Mouse (Mus musculus) subcutaneous adipose tissue, adult 2 months (tissue): ENCODE data around the gene Aloxe3. TPM values are rescaled to one million over a fixed set of nuclear protein-coding genes. Genes with fewer than 3 reads are reported as not detected.

Experiments
- polyA plus RNA-seq: library from polyadenylated mRNA; depleted of rRNA; stranded (reverse); fragments of >200 nt; gene quantifications from 2 replicates; pipeline ENCODE4 v1.2.3, GENCODE M21; 2012; ENCODE audit warnings: low replicate concordance; rRNA removed

Aloxe3 gene
- 0.44 and 1.8 TPM in 2 replicates for polyA plus RNA-seq

GRCm38 (mm10) chr11:69125852-69125918 lies at the start of gene Aloxe3:
Gene Aloxe3 (plus strand): TSS chr11:69125896.

DNA sequence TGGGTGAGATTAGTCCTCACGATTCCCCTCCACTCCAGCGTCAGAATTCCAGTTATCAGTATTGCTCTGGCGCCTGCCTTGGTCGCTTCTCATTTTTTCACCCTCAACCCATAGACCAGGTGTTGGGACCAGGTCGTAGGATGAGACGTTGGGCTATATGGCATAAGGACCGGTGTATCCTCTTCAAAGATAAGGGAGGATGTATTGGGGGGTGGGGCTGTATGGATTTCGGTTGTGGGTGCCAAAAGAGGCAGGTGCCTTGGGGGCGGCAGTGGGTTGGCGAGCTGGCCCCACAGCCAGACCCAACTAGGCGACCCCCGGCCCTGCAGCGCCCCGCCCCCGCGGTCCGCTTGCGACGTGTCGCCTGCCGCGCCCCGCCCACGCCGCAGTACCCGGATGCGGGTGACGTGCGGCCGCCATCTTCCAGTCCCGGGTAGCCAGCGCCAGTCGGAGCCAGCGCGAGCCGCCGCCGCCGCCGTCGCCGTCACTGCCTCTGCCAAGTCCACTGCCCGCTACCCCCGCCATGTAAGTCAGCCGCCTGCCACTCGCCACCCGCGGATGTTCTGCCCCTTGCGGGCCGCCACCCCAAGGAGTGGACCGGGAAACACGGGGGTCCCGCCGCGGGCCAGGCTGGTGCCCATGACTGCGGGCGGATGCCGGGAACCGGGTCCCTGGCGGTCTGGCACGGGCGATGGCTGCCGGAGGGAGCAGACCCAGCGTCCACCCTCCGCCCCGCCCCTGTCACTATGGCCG lies 37.4 kb upstream of the Aloxe3 start, which contains the start of gene Vamp2:
Gene Vamp2, plus strand, starts transcription at position 388 of the 753 bp plus-strand sequence.

GRCm38 (mm10) chr11:69094697-69095429 lies 30.8 kb upstream of the Aloxe3 start, which contains the start of gene Per1:
Gene Per1 (plus strand): TSS chr11:69095217.

DNA sequence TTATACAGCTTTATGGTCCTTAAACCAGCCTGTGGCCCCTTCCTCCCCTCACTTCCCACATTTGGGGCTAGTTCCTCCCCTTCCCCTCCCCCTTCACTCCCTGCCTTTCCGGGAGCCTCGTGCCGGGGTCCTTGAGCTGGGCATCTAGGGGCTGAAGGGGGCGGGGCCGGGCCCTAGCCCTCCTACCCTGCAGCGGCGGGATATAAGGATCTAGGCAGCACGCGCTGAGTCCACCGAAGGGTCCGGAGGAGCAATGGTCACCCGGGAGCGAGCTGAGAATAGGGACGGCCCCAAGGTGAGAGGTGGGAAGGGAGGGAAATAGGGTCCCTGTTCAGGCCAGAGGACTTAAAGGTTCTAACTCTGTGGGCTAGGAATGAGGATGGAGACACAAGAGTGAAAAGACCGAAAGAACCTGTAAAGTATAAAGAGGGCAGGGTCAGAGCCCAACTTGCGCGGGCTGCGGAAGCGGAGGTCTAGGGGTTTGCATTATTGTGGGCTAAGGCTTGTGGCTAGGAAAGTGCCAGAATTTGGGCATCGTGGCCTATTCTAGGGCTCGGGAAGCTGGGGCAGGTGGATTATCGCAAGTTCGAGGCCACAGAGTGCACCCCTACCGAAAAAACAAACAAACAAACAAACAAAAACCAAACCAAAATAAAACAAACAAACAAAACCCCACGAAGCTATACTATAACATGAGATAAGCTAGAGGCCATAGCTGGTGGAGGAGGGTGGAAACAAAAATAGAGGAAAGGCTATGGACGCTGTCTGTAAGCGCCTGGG lies 5.3 kb upstream of the Aloxe3 start, which contains the start of gene Hes7:
Gene Hes7, plus strand, starts transcription at position 184 of the 780 bp plus-strand sequence.

GRCm38 (mm10) chr11:69122336-69122951 lies 3.3 kb upstream of the Aloxe3 start, which contains the start of gene 9130213A22Rik:
Gene 9130213A22Rik (minus strand): TSS chr11:69122589.

DNA sequence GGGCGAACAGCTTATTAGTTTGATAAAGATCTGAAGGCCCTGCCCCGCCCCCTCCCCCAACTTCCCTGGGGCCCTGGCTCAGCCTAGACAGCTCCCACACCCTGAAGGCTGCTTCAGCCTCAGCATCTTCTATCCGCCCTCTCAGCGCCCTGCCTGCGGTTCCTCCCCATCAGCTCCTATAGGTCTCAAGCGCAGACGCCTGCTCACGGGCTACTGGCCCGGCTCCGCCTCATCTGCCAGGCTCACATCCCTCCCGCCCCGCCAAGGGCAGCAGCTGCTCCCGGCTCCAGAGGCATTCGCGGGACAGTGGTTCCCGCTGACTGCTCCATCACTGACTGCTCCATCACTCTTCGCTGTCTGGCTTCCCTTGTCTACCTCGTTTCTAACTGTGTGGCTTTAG lies 31.1 kb downstream of the Aloxe3 start, which contains the start of gene Alox12b:
Gene Alox12b, plus strand, starts transcription at position 190 of the 400 bp plus-strand sequence.

GRCm38 (mm10) chr11:69197743-69198142 lies 72.0 kb downstream of the Aloxe3 start, which contains the start of gene Alox8:
Gene Alox8 (minus strand): TSS chr11:69197843.

Other genes with a start within 250 kb of the Aloxe3 start
- gene Rnf222, start 237.3 kb upstream of the Aloxe3 start, polyA plus RNA-seq = not detected in 2 replicates
- 1,054 and 2,025 TPM in 2 replicates for gene Rpl26, start 224.3 kb upstream of the Aloxe3 start, polyA plus RNA-seq
- 0.24 and 0.30 TPM in 2 replicates for gene Odf4, start 198.8 kb upstream of the Aloxe3 start, polyA plus RNA-seq
- gene Arhgef15, start 168.4 kb upstream of the Aloxe3 start, polyA plus RNA-seq = 51.6 and 87.1 TPM in 2 replicates
- 56.5 and 113 TPM in 2 replicates for gene Slc25a35, start 157.8 kb upstream of the Aloxe3 start, polyA plus RNA-seq
- 21.1 and 40.6 TPM in 2 replicates for gene Rangrf, start 150.7 kb upstream of the Aloxe3 start, polyA plus RNA-seq
- gene Pfas, start 117.4 kb upstream of the Aloxe3 start, polyA plus RNA-seq = 10.0 and 25.2 TPM in 2 replicates
- 28.6 and 48.0 TPM in 2 replicates for gene Ctc1, start 110.0 kb upstream of the Aloxe3 start, polyA plus RNA-seq
- gene Aurkb, start 80.2 kb upstream of the Aloxe3 start, polyA plus RNA-seq = 4.3 and 22.5 TPM in 2 replicates
- gene Borcs6, start 66.2 kb upstream of the Aloxe3 start, polyA plus RNA-seq = 16.4 and 22.0 TPM in 2 replicates
- gene Tmem107, start 55.1 kb upstream of the Aloxe3 start, polyA plus RNA-seq = 15.9 and 42.3 TPM in 2 replicates
- gene Vamp2, start 37.4 kb upstream of the Aloxe3 start, polyA plus RNA-seq = 99.7 and 132 TPM in 2 replicates
- 20.2 and 56.0 TPM in 2 replicates for gene Per1, start 30.7 kb upstream of the Aloxe3 start, polyA plus RNA-seq
- gene Hes7, start 5.5 kb upstream of the Aloxe3 start, polyA plus RNA-seq = 0.14 and 0.26 TPM in 2 replicates
- gene 9130213A22Rik, start 3.3 kb upstream of the Aloxe3 start, polyA plus RNA-seq = 0.90 and 2.0 TPM in 2 replicates
- gene Alox12b, start 31.1 kb downstream of the Aloxe3 start, polyA plus RNA-seq = 0.06 TPM in 1 of 2 replicates, not detected in the other
- gene Alox8, start 71.9 kb downstream of the Aloxe3 start, polyA plus RNA-seq = not detected in 2 replicates
- gene Gucy2e, start 111.1 kb downstream of the Aloxe3 start, polyA plus RNA-seq = 0.01 TPM in 1 of 2 replicates, not detected in the other
- gene Cntrob, start 197.9 kb downstream of the Aloxe3 start, polyA plus RNA-seq = 5.7 and 11.8 TPM in 2 replicates
- gene Trappc1, start 198.1 kb downstream of the Aloxe3 start, polyA plus RNA-seq = 72.6 and 77.1 TPM in 2 replicates
- 0.92 and 2.9 TPM in 2 replicates for gene Kcnab3, start 200.4 kb downstream of the Aloxe3 start, polyA plus RNA-seq
- gene Rnf227, start 214.6 kb downstream of the Aloxe3 start, polyA plus RNA-seq = 0.73 and 2.0 TPM in 2 replicates
- gene Chd3, start 243.5 kb downstream of the Aloxe3 start, polyA plus RNA-seq = 45.5 and 209 TPM in 2 replicates